Mouse (Mus musculus): Measurements from ENCODE around the gene 1520401A03Rik. TPM values are rescaled to one million over a fixed set of nuclear protein-coding genes. Genes with fewer than 3 reads are reported as not detected.
A peak's percentile ranks its signal among the peaks of the same experiment; 100 is the strongest.
"Not testable (repeated sequence)": the region's sequence is repeated elsewhere in the genome, so short reads cannot be mapped to it uniquely, and the experiment has no call there.

1520401A03Rik gene
- 7.2 and 10.4 TPM in 2 replicates for total RNA-seq (2021)
- long read RNA-seq, partial matches to known transcripts, result 2 of 16 reads
- long read RNA-seq, other reads (novel, unspliced or antisense), result 14 of 16 reads

DNA sequence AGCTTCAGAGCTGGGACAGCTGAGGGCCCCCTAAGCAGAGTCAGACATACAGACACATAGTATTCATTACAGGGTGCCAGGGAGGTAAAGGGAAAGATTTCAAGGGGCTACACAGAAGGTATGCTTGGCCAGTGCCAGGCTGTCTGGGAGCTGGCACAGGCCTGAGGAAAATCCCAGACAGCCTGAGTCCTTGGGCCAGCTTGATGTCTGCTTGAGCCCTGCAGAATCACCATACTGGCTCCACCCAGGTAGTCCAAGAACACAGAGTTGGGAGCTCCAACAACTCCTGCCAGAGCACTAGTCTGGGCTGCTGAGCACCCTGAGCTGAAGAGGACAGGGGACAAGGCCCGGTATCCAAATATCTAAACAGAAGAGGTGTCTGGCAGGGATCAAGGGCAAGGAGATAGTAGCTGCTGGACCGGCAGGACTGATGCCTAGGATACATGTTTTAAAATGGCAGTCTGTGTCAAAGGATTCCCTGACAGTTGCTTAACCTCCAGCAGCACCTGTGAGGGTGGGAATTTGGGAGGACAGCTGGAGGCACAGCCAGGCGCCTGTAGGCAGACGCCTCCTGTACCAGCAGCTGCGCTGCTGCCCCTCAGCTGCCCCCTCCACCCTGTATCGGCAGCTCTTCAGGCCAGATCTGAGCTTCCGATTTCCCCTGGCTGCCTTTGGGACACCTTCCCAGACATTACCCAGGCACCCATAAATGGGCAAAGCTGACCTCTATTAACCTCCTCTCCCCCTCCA lies at the start of gene 1520401A03Rik:
TSS of gene 1520401A03Rik (minus strand) at position 408 of the 750 bp plus-strand sequence.
- no peak for DNase-seq

DNA sequence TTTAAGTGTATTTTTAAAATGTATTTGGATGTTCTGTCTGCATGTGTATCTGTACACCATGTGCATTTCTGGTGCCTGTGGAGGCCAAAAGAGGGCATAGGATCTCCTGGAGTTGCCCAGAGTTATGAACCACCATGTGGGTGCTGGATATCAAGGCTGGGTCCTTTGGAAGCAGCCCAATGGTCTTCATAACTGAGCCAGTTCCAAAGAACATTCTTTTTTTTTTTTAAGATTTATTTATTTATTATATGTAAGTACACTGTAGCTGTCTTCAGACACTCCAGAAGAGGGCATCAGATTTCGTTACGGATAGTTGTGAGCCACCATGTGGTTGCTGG lies 49.6 kb upstream of the 1520401A03Rik start:
- not testable (repeated sequence) for DNase-seq

DNA sequence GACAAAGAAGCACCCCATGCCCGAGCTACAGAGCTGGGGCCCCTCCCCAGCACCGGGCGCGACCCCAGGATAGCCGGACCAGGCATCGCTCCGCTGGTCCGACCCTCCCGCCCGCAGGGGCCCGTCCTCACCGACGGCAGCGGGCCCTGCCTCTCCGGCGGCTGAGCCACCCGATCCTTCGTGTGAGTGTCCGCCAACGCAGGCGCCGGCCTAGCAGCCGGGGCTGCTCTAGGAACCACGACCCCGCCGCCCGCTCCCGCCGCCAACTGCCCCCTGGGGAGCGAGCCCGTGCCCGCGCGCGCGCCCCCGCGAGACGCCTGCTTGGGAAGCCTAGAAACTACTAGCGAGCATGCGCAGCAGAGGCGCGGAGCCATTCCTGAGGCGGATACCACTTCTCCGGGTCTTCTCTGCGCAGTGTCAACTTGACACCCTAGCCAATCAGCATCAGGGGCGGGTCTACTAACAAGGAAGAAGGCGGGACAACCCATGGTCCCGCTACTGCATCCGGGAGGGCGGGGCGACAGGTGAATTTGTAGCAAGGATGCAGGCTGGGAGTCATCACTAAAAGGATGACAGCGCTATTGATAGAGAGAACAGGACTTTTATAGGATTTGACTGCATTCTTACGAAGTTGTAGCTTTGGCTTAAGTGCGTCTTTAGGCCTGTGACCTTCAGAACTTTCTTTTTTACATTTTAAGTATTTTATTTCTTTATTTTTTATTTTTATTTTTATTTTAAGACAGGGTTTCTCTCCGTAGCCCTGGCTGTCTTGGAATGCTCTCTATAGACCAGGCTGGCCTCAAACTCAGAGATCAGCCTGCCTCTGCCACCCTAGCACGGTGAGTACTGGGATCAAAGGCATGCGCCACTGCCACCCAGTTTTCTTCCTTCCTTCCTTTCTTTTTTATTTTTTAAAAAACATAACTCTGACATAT lies 49.0 kb upstream of the 1520401A03Rik start, which contains the start of gene Flywch1:
TSS of gene Flywch1 (minus strand) at position 319 of the 935 bp plus-strand sequence.
- DNase-seq, result peak; percentile 97

DNA sequence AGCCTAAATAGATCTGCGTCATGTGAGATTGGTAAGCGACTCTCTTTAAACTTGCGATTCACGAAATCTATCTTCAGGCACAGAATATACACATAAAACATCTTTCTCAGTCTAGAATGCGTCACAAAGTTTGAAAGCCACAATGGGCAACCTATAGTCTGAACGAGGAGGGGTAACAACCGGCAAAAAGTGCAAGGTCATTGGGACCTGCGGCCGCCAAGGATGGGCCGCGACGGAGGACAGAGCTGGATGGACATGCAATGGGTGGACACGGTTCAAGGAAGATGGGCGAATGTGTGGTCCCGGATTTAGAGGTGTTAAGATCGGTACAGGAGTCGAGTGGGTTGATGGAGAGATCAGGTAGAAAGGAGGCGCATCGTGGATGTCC lies 48.3 kb upstream of the 1520401A03Rik start:
- DNase-seq, result no peak

DNA sequence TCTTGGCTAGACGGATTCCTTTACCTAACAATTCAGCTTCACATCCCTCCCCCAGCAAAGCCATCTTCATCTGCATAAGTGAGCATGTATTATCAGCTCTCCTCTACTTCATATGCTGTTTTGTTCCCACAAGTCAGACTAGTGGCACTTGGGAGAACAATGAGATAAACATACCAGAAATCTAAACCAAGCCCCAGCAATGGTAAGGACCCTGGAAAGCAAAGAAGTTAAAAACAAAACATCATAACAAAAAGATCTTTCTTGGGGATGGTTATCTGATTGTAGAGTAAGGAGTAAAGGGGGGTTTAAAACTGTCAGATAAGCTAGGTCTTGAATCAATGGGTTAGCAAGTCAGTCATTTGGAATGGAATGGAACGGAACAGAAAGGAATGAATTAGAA lies 47.9 kb upstream of the 1520401A03Rik start:
- no peak for DNase-seq

DNA sequence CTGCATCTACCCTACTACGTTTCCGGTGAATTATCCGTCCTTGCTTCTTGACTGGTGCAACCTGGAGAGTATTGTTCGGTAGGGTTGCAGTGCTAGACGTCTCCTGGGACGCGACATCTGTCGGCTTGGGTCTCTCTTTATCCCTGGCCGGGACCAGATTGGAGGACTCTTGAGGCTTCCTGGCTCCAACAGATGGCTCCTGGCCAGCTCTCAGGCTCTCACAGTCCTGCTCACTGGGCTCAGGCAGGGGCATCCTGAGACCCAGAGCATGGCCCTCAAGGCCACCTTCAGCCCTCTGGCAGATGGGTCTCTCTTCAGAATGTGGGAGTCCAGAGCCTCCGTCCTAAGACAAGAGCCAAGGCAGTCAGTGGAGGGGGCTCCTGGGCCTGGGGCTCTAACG lies 40.4 kb upstream of the 1520401A03Rik start:
- DNase-seq, result no peak

DNA sequence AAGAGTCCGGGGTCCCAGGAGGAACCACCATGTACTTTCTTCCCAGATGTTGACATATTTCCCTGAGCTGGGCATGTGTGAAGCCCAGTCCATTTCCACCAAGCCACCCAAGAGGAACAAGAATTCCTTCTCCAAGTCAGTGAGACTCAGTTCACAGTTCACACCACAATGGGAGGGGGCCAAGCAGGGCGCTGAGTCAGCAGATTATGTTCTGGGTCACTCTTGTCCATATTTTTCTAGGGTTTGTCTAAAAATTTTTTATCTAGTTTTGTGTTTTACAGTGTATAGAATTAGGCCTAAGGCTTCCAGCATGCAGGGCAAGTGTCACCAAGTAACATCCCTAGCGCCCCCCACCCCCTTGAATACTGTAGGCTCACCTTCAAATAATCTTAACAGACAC lies 38.6 kb upstream of the 1520401A03Rik start:
- DNase-seq, result no peak

DNA sequence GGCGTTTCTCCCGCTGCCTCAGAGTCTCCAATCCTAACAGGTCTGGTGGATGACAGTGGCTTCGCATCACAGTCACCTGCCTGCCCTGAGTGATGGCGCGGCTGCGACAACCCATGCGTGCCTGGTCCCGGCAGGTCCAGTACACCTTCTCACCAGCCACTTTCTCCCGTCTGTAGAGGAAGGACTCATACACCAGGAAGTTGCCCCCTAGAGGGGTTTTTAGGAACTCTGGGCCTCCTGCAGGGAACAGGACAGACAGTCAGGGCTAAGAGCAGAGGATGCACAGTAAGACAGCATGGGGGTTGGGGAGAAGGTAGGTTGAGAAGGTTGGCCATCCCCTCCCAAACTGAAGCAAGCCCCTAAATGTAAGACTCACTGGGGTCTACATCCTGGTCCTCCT lies 37.6 kb upstream of the 1520401A03Rik start:
- DNase-seq, result no peak

DNA sequence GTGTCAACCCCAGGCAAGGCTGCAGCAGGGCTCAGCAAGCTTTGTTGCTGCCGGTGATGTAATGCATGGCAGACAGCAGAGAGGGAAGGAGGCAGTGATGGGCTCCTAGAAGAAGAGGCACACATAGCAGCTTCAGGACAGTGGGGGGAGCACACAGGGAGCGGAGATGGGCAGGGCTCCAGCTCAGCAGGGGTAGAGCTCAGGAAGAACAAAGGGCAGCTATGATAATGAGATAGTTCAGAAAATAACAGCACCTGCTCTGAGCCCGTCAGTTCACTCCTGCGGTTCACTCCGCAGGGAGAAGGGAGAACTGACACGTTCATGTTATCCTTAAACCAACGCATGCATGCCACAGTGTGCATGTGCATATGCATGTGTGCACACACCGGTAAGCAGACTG lies 36.2 kb upstream of the 1520401A03Rik start:
- DNase-seq, result no peak

DNA sequence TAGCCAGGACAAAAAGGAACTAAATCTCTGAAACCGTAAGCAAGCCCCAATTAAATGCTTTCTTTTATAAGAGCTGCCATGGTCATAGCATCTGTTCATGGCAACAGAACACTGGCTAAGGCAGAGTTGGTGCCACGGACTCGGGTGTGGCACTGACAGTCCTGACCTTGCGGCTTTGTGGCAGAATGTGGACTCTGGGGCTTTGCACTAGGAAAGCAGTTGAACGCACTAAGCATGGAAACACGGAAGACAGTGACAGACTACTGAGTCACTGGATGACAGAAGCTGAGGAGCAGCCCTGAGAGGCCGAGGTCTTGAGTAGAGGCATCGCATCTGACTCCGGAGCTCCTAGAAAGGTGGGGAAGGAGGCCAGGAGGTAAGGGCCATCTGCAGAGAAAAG lies 35.0 kb upstream of the 1520401A03Rik start:
- no peak for DNase-seq

DNA sequence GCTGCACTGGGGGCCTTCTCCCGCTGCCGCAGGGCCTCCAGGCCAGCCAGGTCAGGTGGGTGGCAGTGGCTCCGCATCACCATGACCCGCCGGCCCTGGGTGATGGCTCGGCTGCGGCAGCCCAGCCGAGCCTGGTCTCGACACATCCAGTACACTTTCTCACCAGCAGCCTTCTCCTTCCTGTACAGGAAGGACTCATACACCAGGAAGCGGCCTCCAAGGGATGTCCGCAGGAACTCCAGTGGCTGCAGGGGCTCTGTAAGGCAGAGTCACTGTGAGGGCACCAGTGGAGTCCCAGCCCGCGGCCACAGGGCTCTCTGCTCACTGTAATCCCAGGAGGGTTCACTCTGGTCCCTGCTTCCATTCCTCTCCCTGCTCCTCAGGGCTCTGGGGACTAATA lies 33.1 kb upstream of the 1520401A03Rik start:
- DNase-seq, result no peak

DNA sequence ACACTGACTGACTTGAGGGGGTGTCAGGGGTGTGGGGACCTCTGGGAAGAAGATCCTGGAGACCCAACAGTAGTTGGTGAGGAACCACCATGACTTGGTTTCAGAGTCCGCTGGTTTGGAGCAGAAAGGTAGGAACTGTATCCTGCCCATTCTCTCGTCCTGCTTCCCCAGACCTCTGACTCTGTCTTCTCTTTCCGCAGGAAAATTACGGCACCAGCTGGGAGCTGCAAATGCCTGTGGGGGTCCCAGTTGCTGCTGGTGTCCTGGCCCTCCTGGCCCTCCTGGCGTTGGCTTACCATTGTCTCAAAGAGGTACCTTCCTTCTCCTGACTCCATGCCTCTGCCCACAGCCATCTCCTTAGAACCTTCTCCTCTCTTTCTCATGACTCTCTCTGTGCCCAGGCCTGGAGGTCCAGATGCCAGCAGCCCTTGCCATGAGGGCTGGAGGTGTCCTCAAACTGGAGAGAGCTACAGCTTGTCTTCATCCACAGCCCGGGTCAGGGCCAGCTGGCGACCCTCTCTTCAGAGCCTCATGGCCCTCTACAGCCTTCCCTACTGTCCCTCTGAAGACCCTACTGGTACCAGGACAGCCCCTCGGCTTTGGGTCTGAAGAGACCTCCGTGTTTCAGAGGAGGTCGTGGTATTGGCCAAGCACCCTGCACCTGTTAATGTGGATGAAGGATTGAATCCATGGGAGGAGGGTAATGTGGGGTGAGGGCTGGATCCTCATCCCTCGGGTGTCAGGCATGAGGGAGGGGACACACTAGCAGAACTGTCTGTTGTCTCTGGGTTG lies 27.0 kb upstream of the 1520401A03Rik start:
- DNase-seq, result no peak

DNA sequence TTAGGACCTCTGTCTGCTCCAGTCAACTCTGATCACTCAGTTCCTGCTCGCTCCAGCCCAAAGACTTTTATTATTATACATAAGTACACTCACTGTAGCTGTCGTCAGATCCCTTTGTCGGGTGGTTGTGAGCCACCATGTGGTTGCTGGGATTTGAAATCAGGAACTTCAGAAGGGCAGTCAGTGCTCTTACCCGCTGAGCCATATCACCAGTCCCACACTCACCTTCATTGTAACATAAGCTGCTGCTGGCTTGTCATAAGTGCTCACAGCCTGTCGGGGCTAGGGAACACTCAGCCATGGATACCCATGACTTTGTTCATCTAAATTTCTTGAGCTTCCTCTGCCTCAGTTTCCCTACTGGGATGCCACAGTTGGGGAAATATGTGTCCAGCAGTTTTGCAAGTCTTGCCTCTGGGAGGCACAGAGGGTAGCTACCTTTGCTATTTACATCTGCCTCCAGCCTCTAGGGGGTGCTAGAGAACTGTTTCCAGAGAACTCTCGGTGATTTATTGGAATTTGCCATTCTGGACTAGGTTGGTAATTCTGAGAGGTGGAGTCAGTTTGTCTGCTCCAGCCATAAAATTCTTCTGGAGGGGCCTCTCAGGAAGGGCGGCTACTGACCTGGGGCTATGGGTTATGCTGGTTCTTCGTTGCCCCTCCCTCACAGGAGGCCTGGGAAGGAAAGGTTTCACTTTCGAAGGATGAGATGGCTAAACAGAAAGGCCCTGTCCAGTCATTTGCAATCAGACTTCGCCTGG lies 26.2 kb upstream of the 1520401A03Rik start:
- peak; percentile 38 for DNase-seq

DNA sequence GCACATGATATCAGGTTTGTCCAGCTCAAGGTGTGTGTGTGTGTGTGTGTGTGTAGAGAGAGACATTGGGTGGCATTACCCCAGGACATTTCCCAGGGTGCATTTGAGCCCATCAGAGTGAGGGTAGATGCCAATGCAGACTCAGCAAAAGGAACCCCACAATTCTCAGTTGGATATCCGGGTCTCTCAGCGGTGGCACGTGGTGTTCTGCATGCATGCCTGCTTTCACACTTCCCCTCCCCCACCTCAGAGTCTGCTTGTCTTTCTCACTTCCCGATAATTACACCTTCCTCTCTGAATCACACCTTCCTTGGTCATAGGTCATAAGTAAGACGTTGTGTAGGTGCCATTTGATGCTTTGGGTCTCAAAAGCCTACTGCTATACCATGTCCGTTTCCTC lies 25.4 kb upstream of the 1520401A03Rik start:
- DNase-seq, result no peak

DNA sequence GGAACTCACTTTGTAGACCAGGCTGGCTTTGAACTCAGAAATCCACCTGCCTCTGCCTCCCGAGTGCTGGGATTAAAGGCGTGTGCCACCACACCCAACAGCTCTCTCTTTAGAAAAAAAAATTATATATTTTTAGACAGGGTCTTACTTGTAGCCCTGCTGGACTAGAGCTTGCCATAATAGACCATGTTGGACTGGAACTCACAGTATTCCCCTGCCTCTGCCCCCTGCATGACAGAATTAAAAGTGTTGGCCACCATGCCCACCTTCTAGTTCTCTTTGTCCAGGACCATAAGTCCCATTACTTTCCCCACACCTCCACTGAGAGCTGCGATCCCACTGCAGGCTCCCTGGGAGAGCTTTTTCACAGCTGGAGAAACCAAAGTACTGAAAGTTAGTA lies 24.9 kb upstream of the 1520401A03Rik start:
- no peak for DNase-seq

DNA sequence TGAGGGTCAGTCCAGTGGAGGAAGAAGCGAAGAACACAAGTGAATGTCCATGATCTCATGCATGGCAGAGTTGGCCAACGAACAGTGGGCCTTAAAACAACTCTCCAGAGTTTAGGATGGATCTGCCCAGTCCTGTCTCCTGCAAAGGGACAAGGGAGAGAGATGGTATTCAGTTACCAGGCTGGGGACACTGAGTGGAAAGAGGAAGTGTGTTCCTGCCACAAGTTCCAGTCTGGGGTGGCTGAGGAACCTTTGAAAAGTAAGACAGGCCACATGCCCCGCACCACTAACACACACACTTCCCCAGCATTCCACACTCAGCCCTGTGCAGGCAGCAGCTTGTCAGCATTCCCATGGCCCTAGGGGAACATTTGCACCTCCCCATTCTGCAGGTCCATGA lies 24.2 kb upstream of the 1520401A03Rik start:
- no peak for DNase-seq

DNA sequence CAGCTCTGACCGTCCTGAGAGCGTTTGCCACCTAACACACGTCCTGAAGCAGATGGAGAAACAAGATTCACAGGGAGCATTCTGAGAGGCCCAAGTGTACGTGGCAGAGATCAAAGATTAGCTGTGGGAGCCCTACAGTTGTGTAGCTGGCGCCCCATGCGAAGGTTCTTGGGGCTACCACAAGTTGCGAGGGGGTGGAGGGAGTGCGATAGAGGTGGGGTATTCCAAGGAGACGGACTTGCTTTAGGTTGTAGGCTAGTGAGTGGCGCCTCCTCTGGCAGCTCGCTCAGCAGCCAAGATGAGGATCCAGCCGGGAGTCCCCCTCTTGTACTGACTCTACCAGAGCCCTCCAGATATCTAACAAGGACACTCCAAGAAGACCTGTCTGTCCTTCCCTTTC lies 23.7 kb upstream of the 1520401A03Rik start:
- DNase-seq, result no peak

DNA sequence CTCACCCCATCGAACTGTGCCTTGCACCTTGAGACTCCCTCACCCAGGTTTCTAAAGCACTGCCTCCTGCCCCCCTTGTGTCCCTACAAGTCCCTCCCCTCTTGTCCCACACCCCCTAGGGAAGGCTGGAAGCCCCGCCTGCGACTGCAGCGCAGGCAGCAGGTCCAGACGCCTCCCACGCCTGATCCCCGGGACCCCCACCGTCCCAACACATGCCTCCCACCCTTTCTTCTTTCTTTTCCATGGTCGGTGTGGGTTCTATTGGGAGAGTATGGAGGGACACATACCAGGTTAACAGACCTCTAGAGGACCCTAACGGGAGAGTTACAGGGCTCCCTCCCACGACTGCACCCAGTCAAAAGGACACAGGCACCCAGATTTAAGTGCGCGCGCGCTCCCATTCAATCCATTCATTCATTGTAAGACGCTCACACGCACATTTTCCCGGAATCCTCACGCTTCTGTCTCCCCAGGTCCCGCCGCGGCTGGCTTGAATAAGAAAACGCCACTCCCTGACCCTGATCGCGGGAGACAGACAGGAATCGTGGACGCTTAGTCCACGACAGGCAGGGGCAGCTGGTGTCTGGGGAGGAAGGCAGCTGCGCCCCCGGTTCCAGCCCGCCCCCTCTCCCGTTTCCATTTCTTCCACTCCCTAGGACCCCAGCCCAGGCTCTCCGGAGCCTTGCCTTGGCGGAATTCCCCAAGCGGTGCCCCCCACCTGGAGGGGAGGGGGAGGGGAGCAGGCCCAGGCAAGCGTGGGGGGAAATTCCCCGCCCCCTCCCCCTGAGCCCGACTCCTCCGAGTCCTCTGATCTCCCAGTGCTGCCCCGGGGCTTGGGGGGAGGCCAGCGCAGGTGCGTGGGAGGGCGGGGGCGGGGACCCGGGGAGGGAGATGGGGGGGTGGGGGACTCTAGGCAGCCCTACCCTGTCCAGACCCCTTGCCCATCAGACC lies 23.0 kb upstream of the 1520401A03Rik start, which contains the start of gene Kremen2:
TSS of gene Kremen2 (minus strand) at position 533 of the 951 bp plus-strand sequence.
- no peak for DNase-seq

DNA sequence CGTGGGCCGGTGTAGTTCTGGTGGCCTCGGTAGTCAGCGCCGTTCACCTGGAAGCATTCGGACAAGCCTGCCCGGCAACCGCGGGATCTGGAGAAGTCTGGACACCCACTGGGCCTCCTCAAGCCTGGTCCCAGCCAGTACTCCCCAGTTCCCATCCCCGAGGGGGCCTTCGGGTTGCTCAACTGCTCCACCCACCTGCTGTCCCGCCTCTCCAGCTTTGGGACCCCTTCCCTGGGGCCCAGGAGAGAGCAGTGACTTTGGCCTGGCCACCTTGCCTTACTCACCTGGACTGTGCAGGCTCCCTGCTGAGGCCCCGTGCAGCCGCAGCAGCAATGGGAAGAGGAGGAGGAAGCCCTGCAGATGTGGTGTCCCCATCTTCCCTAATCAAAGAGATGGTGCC lies 22.1 kb upstream of the 1520401A03Rik start:
- no peak for DNase-seq

DNA sequence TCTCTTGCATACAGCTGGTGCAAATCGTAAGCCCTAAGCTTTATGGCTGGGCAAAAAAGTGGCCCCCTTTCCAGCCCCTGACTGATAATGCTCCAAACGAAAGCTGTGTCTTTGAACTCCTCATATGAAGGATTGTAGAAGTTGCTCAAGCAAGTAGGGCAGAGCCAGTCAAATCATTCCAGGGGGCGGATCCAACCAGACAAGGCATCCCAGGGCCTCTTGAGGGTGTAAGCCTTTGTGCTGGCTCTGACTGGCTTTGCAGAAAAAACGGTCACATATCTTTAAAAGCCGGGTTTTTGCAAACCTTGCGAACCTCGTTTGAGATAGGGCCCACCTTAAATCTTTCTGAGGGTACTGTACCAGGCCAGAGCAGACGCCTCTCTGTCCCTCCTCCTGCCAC lies 21.5 kb upstream of the 1520401A03Rik start:
- DNase-seq, result no peak
